Mouse (Mus musculus) erythroblast, adult 5-6 weeks (primary cell): Measurements from ENCODE around the gene Gmnc. TPM values are rescaled to one million over a fixed set of nuclear protein-coding genes. Genes with fewer than 3 reads are reported as not detected.

Experiments
- ATAC-seq: replicated peaks from 2 replicates; pipeline ENCODE4 v1.8.0; 2016; ENCODE audit warnings: moderate number of reproducible peaks, mild to moderate bottlenecking, moderate TSS enrichment, inconsistent platforms; ENCODE audit not compliant: poor library complexity, low FRiP score, severe bottlenecking
- total RNA-seq, 2 experiments: library from RNA; stranded (forward) in 1 of 2; stranded (reverse) in 1 of 2; fragments of 150-400 nt in 1 of 2; fragments of 200-764, 138-1000 nt in 1 of 2; gene quantifications; 2 replicates each; pipeline versions ENCODE4 v1.2.3 to v1.2.4; 2015 to 2017; ENCODE audit warnings: low replicate concordance in 2 of 2

The Gmnc gene
- total RNA-seq (2015; ENCODE audit: low replicate concordance): not detected in 2 replicates
- not detected in 2 replicates for total RNA-seq (2017; ENCODE audit: low replicate concordance)

- no peak for ATAC-seq
Measured at GRCm38 (mm10) chr16:26991477-26992300, at the start of gene Gmnc. Gene Gmnc, minus strand, starts transcription at chr16:26991652.

- ATAC-seq: no peak
Measured at GRCm38 (mm10) chr16:27027281-27027680, 35.8 kb upstream of the Gmnc start.

- no peak for ATAC-seq
Measured at GRCm38 (mm10) chr16:27026226-27026625, 34.8 kb upstream of the Gmnc start.

GRCm38 (mm10) chr16:27022746-27023145 lies 31.3 kb upstream of the Gmnc start:
- ATAC-seq: no peak

- no peak for ATAC-seq
Measured at GRCm38 (mm10) chr16:27017309-27017708, 25.9 kb upstream of the Gmnc start.

DNA sequence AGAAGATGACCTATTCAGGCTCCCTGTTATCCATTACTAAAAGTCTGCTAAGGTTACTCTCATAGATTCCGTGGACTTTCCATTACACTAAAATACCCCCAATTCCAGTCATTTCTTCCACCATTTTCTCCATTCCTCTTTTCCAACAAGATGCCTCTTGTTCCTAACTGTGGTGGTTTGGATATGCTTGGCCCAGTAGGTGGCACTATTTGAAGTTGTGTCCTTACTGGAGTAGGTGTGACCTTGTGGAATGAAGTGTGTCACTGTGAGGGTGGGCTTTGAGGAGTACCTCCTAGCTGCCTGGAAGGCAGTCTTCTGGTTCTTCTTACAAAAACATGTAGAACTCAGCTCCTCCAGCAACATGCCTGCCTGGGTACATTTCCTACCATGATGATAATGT lies 11.3 kb upstream of the Gmnc start:
- no peak for ATAC-seq

GRCm38 (mm10) chr16:26999563-26999962 lies 8.1 kb upstream of the Gmnc start:
- ATAC-seq: no peak

GRCm38 (mm10) chr16:26989415-26990315 lies 1.8 kb downstream of the Gmnc start:
- no peak for ATAC-seq

GRCm38 (mm10) chr16:26988188-26988587 lies 3.3 kb downstream of the Gmnc start:
- ATAC-seq: no peak

GRCm38 (mm10) chr16:26985796-26986195 lies 5.7 kb downstream of the Gmnc start:
- no peak for ATAC-seq

DNA sequence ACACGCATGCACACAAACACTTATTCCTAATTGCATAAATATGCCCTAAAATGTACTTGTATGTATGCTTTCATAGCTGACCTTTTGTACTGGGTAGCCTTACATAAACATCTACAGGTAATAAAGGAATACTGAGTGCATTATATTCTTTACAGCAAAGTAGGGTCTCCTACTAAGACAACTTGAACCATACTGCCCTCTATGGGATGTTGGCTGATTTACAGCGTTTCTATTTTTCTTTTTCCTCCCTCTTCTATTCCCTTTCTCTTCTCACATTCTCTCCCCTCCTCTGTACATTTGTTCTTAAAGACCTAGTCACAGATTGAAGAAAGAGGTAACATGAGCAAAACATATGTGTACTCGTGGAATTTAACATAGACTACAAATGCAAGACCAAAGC lies 9.3 kb downstream of the Gmnc start:
- ATAC-seq: no peak

- no peak for ATAC-seq
Measured at GRCm38 (mm10) chr16:26967967-26968366, 23.5 kb downstream of the Gmnc start.

GRCm38 (mm10) chr16:26966830-26967229 lies 24.6 kb downstream of the Gmnc start:
- ATAC-seq: no peak

GRCm38 (mm10) chr16:26961971-26962370 lies 29.5 kb downstream of the Gmnc start:
- ATAC-seq: no peak

GRCm38 (mm10) chr16:26951601-26952000 lies 39.9 kb downstream of the Gmnc start:
- ATAC-seq: no peak

- no peak for ATAC-seq
Measured at GRCm38 (mm10) chr16:26950209-26950608, 41.2 kb downstream of the Gmnc start.

DNA sequence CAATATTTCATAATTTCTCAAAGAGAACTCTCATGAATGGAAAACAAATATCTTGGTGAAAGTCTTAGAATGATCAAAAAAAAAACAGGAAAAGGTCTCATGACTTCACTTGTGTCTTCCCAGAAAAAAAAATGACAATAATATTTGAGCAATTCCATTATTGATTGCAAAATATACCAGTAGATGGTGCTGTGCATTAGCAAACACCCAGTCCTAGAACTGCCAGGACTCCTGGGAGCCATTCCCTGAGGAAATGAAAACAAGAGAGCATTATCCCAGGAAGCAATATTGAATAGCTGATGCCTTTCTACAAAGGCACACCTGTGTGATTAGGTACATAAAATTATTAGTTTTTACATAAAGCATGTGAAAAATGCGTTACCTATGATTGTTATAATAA lies 87.5 kb downstream of the Gmnc start:
- ATAC-seq: no peak

GRCm38 (mm10) chr16:26901471-26901870 lies 90.0 kb downstream of the Gmnc start:
- no peak for ATAC-seq

DNA sequence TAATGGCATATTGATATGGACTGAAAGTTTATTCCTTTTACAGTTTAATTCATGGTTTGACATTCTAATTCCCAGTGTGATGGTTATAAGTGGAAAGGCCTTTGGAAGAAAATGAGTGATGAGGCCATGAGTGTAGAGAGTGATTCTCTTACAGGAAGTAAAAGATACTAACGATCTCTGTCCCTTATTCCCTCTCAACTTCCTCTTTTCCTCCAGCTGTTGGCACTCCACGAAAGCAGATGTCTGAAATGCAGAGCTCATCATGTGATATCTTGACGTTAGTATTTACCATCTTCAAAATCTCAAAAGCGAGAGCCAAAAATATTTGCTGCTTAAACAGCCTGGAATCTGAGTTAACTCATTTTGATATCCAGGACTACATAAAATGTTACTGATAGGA lies 105.1 kb downstream of the Gmnc start:
- no peak for ATAC-seq

DNA sequence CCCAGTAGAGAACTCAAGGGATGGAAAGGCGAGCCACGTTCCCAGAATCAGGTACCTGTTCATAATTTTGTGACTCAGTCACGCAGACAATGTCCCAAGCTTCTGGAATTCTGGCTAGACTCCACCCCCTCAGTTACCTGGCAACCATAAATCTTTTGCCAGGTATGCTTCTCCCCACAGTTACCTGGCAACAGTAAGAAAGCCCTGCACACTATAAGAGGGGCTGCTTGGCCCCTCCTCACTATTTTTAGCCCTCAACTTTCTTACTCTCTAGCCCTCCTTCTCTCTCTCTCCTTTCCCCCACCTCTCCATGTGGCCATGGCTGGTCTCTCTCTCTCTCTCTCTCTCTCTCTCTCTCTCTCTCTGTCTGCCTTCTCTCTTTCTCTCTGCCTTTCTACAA lies 114.6 kb downstream of the Gmnc start:
- ATAC-seq: no peak
